Mouse (Mus musculus) hindbrain, embryonic 12.5 days (tissue): Measurements from ENCODE around the gene Sult2b1. TPM values are rescaled to one million over a fixed set of nuclear protein-coding genes. Genes with fewer than 3 reads are reported as not detected.

ENCODE experiments used
- ATAC-seq: fragments of 200-750 bp; cut with Nextera tagmentation; 2 replicates; pipeline ENCODE4 v1.8.0; 2017; ENCODE audit warnings: moderate TSS enrichment; ENCODE audit not compliant: low FRiP score
- H3K27ac ChIP-seq: fragments of 300-500 bp; sonication (generic); 2 replicates; pipeline ENCODE4 v1.5.1; 2016; ENCODE audit warnings: mild to moderate bottlenecking
- H3K27me3 ChIP-seq: fragments of 300-500 bp; sonication (generic); 2 replicates; pipeline ENCODE4 v1.6.1; 2016; ENCODE audit warnings: mild to moderate bottlenecking
- H3K36me3 ChIP-seq: fragments of 300-500 bp; sonication (generic); 2 replicates; pipeline ENCODE4 v1.6.1; 2016; ENCODE audit warnings: mild to moderate bottlenecking
- H3K4me1 ChIP-seq: fragments of 300-500 bp; sonication (generic); 2 replicates; pipeline ENCODE4 v1.6.1; 2016
- H3K4me2 ChIP-seq: fragments of 300-500 bp; sonication (generic); replicated peaks from 2 replicates; pipeline ENCODE4 v1.6.1; 2016; ENCODE audit warnings: mild to moderate bottlenecking
- H3K4me3 ChIP-seq: fragments of 300-500 bp; sonication (generic); 2 replicates; pipeline ENCODE4 v1.5.1; 2016; ENCODE audit warnings: mild to moderate bottlenecking
- H3K9ac ChIP-seq: fragments of 300-500 bp; sonication (generic); 2 replicates; pipeline ENCODE4 v1.6.1; 2016; ENCODE audit warnings: mild to moderate bottlenecking, moderate library complexity
- H3K9me3 ChIP-seq: fragments of 300-500 bp; sonication (generic); replicated peaks from 2 replicates; pipeline ENCODE4 v1.6.1; 2016; ENCODE audit warnings: mild to moderate bottlenecking
- WGBS: fragments of 180-500 bp; shearing (Covaris S2); methylation state at CpG from one replicate; pipeline ENCODE4 v1.1.7; 2016; 5-methylcytosine and 5-hydroxymethylcytosine counted together
- polyA plus RNA-seq: library from polyadenylated mRNA; unstranded; fragments of >200 nt; fragmentation: Nextera tagmentation; extraction: Ambion mirVana; gene quantifications from 2 replicates; pipeline ENCODE4 v1.2.1, GENCODE M21; 2016

The Sult2b1 gene
- polyA plus RNA-seq, 1 experiment from 2014 or later = 2.4 TPM

DNA sequence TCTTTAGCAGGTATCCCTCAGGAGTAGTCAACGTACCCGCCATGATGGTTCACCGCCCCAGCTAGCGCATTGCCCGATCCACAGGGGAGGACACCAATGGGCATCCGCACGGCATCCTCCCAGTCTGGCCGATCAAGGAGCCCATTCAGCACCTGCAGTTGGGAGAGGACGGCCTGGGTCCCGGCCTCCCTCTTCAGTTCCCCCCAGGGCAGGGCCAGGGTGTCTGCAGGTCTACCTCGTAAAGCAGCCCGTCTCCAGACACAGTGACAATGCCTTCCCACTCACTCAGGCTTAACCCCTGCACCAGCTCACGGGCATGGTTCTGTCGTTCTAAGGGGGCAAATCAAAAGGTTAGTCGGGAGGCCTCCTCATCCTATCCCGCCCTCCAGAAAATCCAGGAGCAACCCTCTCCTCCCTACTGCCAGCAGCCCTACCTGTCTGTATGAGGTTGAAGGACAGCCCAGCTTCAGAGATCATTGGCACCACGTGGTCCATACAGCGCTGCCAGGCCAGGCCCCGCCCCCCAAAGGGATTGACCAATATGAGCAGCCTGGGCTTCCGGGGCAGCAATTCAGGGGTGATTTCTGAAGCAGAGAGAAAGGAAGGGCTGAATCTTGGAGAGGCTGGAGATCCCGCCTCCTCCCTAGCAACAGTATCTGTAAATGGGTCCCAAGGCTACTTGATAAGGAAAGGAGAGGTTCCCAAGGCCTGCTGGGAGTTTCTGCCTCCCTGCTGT, 72.3 kb downstream of the Sult2b1 start:
- no peaks in the 10 kb centered on the region for H3K9me3 ChIP-seq
- H3K4me1 ChIP-seq = peaks cover 61% of the 10 kb centered on the region
- H3K36me3 ChIP-seq = peaks cover 35% of the 10 kb centered on the region
- no peak for ATAC-seq
- 89% methylated on average over 21 of the region's 21 CpGs for WGBS
- no peak overlapping the region for H3K4me2 ChIP-seq
- H3K27ac ChIP-seq = no peak overlapping the region
- H3K4me3 ChIP-seq = no peak overlapping the region
- no peaks in the 10 kb centered on the region for H3K27me3 ChIP-seq
- H3K9ac ChIP-seq = no peak overlapping the region

- peaks cover 61% of the 10 kb centered on the region for H3K4me1 ChIP-seq
- H3K4me2 ChIP-seq = no peak overlapping the region
These were observed 73.0 kb downstream of the Sult2b1 start for GRCm38 (mm10) chr7:45711316-45712021.

GRCm38 (mm10) chr7:45710477-45711191, 73.8 kb downstream of the Sult2b1 start:
- 0 out of 2 replicates have a peak overlapping the region, but pooled peaks have one; percentile 69 for H3K27ac ChIP-seq
- no peak overlapping the region for H3K9ac ChIP-seq
- H3K4me2 ChIP-seq = no peak overlapping the region
- peaks cover 61% of the 10 kb centered on the region for H3K4me1 ChIP-seq
- ATAC-seq = no peak
- H3K9me3 ChIP-seq = no peaks in the 10 kb centered on the region
- no peak overlapping the region for H3K4me3 ChIP-seq
- H3K27me3 ChIP-seq = no peaks in the 10 kb centered on the region
- H3K36me3 ChIP-seq = peaks cover 35% of the 10 kb centered on the region
- WGBS = 94% methylated on average over 20 of the region's 20 CpGs

More at GRCm38 (mm10) chr7:45711316-45712021, 73.0 kb downstream of the Sult2b1 start:
- peaks cover 35% of the 10 kb centered on the region for H3K36me3 ChIP-seq
- WGBS = 90% methylated on average over 24 of the region's 24 CpGs
- no peak for ATAC-seq
- no peak overlapping the region for H3K27ac ChIP-seq
- no peak overlapping the region for H3K4me3 ChIP-seq
- H3K9me3 ChIP-seq = no peaks in the 10 kb centered on the region
- no peak overlapping the region for H3K9ac ChIP-seq
- no peaks in the 10 kb centered on the region for H3K27me3 ChIP-seq

DNA sequence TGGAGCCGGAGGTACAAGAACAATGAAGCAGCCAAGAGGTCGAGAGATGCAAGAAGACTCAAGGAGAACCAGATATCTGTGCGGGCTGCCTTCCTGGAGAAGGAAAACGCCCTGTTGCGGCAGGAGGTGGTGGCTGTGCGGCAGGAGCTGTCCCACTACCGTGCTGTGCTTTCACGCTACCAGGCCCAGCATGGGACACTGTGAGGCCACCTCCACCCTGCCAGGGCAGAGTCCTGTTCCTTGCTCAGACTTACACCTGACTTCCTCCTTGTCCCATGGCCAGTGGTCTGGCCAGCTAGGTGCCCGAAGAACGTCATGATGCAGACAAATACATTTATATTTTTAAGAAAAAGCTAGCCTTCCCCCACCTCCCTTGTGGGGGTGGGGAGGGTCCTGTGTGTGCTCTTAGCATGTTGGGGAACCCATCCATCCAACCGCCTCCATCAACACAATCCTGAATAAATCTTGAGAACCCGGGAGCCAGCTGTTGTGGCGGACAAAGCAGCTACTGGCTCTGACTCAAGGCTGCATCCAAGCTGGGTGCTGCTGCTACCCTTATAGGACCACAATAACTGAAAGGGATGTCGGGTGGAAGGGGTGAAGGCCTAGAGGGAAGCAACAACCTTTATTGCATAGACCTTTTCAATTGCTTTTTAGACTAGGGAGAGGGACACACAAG, 74.7 kb downstream of the Sult2b1 start:
- Histone ChIP-seq H3K4me1 (peaks cover 63% of the 10 kb centered on the region), H3K9me3 (no peaks in the 10 kb centered on the region), H3K27me3 (no peaks in the 10 kb centered on the region), H3K36me3 (peaks cover 35% of the 10 kb centered on the region), H3K27ac (peak overlapping the region; percentile 69), H3K4me3 (no peak overlapping the region), H3K4me2 (peak overlapping the region; percentile 16; the same call in 1 of the 2 replicates), H3K9ac (no peak overlapping the region; the same call in 1 of the 2 replicates)
- no peak for ATAC-seq
- WGBS = 63% methylated on average over 14 of the region's 14 CpGs

GRCm38 (mm10) chr7:45709036-45709435, 75.4 kb downstream of the Sult2b1 start:
- ATAC-seq = 0 out of 2 replicates have a peak, but pooled peaks have one; percentile 2
- Histone ChIP-seq H3K36me3 (peaks cover 35% of the 10 kb centered on the region), H3K27me3 (no peaks in the 10 kb centered on the region), H3K4me1 (peaks cover 55% of the 10 kb centered on the region), H3K9ac (no peak overlapping the region), H3K27ac (peak overlapping the region; percentile 69), H3K4me2 (peak overlapping the region; percentile 94; the same call in 1 of the 2 replicates), H3K9me3 (no peaks in the 10 kb centered on the region), H3K4me3 (no peak overlapping the region)
- WGBS = 32% methylated on average over 6 of the region's 6 CpGs

- no peak overlapping the region for H3K9ac ChIP-seq
These were observed 76.2 kb downstream of the Sult2b1 start for GRCm38 (mm10) chr7:45708221-45708761.

DNA sequence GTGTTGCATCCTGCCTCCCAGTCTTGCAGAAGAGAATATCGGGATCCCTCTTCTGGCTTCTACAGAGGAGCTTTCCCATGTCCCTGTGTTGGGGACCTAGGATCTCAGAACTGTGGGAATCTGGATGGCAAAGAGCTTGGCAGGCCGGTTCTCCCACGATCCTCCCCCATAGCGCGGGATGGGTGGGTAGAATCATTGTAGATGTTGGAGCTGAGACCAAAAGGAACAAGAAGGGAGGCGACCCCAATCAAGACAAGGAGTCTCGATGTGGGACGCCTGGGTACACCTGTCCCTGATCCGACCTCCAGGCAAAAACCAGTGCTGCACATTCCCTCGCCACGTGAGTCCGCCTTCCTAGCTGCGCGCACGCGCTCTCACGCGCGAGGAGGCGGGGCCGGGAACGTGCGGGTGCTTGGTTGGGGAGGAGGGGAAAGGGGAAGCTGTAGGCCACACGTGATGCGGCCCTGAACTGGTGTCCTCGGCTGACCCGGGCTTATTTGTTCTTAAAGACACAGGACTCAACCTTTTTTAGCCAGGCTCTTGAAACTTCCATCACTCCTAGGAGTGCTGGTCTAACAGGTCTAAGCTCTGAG, 77.0 kb downstream of the Sult2b1 start:
- Histone ChIP-seq H3K4me2 (peak overlapping the region; percentile 94), H3K4me1 (peaks cover 66% of the 10 kb centered on the region), H3K9ac (peak overlapping the region; percentile 36; the same call in 1 of the 2 replicates), H3K9me3 (no peaks in the 10 kb centered on the region), H3K36me3 (peaks cover 23% of the 10 kb centered on the region), H3K27me3 (no peaks in the 10 kb centered on the region; the same call in 1 of the 2 replicates), H3K27ac (peak overlapping the region; percentile 49), H3K4me3 (peak overlapping the region; percentile 55)
- no peak for ATAC-seq
- under 1% methylated on average over 27 of the region's 27 CpGs for WGBS

More at GRCm38 (mm10) chr7:45708221-45708761, 76.2 kb downstream of the Sult2b1 start:
- Histone ChIP-seq H3K9me3 (no peaks in the 10 kb centered on the region), H3K4me1 (peaks cover 60% of the 10 kb centered on the region), H3K4me2 (peak overlapping the region; percentile 94), H3K27ac (peak overlapping the region; percentile 49), H3K36me3 (peaks cover 31% of the 10 kb centered on the region), H3K27me3 (no peaks in the 10 kb centered on the region), H3K4me3 (no peak overlapping the region)
- ATAC-seq = no peak
- WGBS = 47% methylated on average over 13 of the region's 13 CpGs

DNA sequence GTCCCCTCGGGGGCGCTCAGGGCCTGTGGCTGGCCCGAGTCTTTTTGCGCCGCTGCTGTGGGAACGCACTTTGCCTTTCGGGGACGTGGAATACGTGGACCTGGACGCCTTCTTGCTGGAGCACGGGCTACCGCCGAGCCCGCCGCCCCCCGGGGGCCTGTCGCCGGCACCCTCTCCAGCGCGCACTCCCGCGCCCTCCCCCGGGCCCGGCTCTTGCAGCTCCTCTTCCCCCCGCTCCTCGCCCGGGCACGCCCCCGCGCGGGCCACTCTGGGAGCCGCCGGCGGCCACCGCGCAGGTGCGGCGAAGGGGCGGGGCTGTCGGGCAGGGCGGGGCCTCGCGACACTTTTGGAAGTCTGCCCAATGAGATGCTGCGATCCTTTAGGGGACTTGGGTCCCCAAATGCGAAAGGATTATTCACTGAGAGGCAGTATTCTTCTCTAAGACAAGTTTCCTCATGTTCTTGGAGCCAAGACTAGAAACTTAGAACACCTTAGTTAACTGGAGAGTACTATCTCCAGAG, 77.7 kb downstream of the Sult2b1 start:
- H3K27ac ChIP-seq = peak overlapping the region; percentile 49
- under 1% methylated on average over 37 of the region's 45 CpGs for WGBS
- H3K27me3 ChIP-seq = no peaks in the 10 kb centered on the region; the same call in none of the 2 replicates
- H3K4me3 ChIP-seq = peak overlapping the region; percentile 55
- peak overlapping the region; percentile 78 for H3K9ac ChIP-seq
- no peak for ATAC-seq
- peaks cover 67% of the 10 kb centered on the region for H3K4me1 ChIP-seq
- H3K36me3 ChIP-seq = peaks cover 16% of the 10 kb centered on the region
- peak overlapping the region; percentile 94 for H3K4me2 ChIP-seq
- H3K9me3 ChIP-seq = no peaks in the 10 kb centered on the region

DNA sequence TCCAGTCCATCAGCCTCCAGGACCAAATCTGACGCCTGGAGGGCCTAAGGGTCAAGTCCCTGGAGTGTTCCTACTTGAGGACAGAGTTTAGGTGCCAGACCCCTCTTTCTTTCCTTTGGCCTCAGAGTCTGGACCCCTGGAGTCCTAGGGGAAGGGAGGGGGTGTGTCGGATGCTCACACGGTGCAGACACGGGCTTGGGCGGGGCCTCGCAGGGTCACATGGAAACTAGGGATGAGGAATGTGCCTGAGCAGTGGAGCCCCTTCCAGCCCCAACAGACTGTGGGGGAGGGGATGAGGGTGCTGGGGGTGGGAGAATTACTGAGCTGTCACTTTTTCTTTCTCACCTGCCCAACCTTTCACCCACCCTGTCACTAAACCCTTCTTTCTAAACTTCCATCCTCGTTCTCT, 78.6 kb downstream of the Sult2b1 start:
- Histone ChIP-seq H3K4me3 (peak overlapping the region; percentile 55), H3K4me1 (peaks cover 76% of the 10 kb centered on the region), H3K9ac (peak overlapping the region; percentile 78), H3K27me3 (no peaks in the 10 kb centered on the region; the same call in none of the 2 replicates), H3K9me3 (no peaks in the 10 kb centered on the region), H3K27ac (peak overlapping the region; percentile 70; the same call in 1 of the 2 replicates), H3K4me2 (peak overlapping the region; percentile 94), H3K36me3 (peaks cover 7% of the 10 kb centered on the region)
- ATAC-seq = no peak
- WGBS = 0% methylated on average over 7 of the region's 7 CpGs

- Histone ChIP-seq H3K27ac (peak overlapping the region; percentile 70), H3K9ac (peak overlapping the region; percentile 49), H3K4me2 (peak overlapping the region; percentile 94), H3K4me3 (peak overlapping the region; percentile 55), H3K36me3 (peaks cover 3% of the 10 kb centered on the region), H3K9me3 (no peaks in the 10 kb centered on the region), H3K4me1 (peaks cover 80% of the 10 kb centered on the region), H3K27me3 (peaks cover 2% of the 10 kb centered on the region)
- ATAC-seq = peak; percentile 1; the same call in 1 of the 2 replicates
- under 1% methylated on average over 21 of the region's 21 CpGs for WGBS
These were observed 79.0 kb downstream of the Sult2b1 start for GRCm38 (mm10) chr7:45705443-45705864.
